Mouse (Mus musculus) stomach, embryonic 16.5 days (tissue): ENCODE measurements at regions not wholly inside any gene's neighbourhood (a gene's known extent, or its start where the extent isn't known, plus 50 kb on each side); places are given as distances from the start of the nearest gene placed in this dataset.

Experiments
- ATAC-seq: fragments of 200-750 bp; cut with Nextera tagmentation; 2 replicates; pipeline ENCODE4 v1.8.0; 2017; ENCODE audit warnings: moderate number of reproducible peaks, moderate TSS enrichment; ENCODE audit not compliant: insufficient read depth, low FRiP score
- H3K27ac ChIP-seq: fragments of 300-500 bp; sonication (generic); 2 replicates; pipeline ENCODE4 v1.5.1; 2014; ENCODE audit warnings: low read length
- H3K27me3 ChIP-seq: fragments of 300-500 bp; sonication (generic); 2 replicates; pipeline ENCODE4 v1.6.1; 2014; ENCODE audit warnings: low read length, control low read depth, mixed read lengths; ENCODE audit not compliant: control insufficient read depth, insufficient read depth
- H3K36me3 ChIP-seq: fragments of 300-500 bp; sonication (generic); 2 replicates; pipeline ENCODE4 v1.6.1; 2014; ENCODE audit warnings: low read length; ENCODE audit not compliant: control insufficient read depth, insufficient read depth
- H3K4me1 ChIP-seq: fragments of 300-500 bp; sonication (generic); 2 replicates; pipeline ENCODE4 v1.6.1; 2014; ENCODE audit warnings: low read length, control low read depth, mixed read lengths; ENCODE audit not compliant: control insufficient read depth, insufficient read depth
- H3K4me2 ChIP-seq: fragments of 300-500 bp; sonication (generic); 2 replicates; pipeline ENCODE4 v1.6.1; 2014; ENCODE audit warnings: low read depth, low read length, mixed read lengths
- H3K4me3 ChIP-seq: fragments of 300-500 bp; sonication (generic); replicated peaks from 2 replicates; pipeline ENCODE4 v1.5.1; 2014; ENCODE audit warnings: mild to moderate bottlenecking, low read length
- H3K9ac ChIP-seq: fragments of 300-500 bp; sonication (generic); 2 replicates; pipeline ENCODE4 v1.6.1; 2014; ENCODE audit warnings: low read length
- H3K9me3 ChIP-seq: fragments of 300-500 bp; sonication (generic); replicated peaks from 2 replicates; pipeline ENCODE4 v1.6.1; 2016; ENCODE audit warnings: low read length, control low read depth; ENCODE audit not compliant: control insufficient read depth
- WGBS: fragments of 180-500 bp; shearing (Covaris S2); extraction: QIAGEN DNeasy Blood & Tissue Kit; methylation state at CpG from one replicate; pipeline ENCODE4 v1.1.7; 2014; 5-methylcytosine and 5-hydroxymethylcytosine counted together

- 62% methylated on average over 7 of the region's 7 CpGs for WGBS
- no peak overlapping the region for H3K9ac ChIP-seq
- no peak for ATAC-seq
- no peaks in the 10 kb centered on the region for H3K27me3 ChIP-seq
- no peaks in the 10 kb centered on the region for H3K9me3 ChIP-seq
- H3K4me2 ChIP-seq = no peak overlapping the region
- H3K36me3 ChIP-seq = no peaks in the 10 kb centered on the region
- H3K4me1 ChIP-seq = no peaks in the 10 kb centered on the region
- no peak overlapping the region for H3K4me3 ChIP-seq
- H3K27ac ChIP-seq = no peak overlapping the region
These were observed 103.4 kb downstream of the Tmem170b start for GRCm38 (mm10) chr13:41709071-41709470.

- Histone ChIP-seq H3K9ac (no peak overlapping the region), H3K27ac (no peak overlapping the region), H3K36me3 (no peaks in the 10 kb centered on the region), H3K4me1 (no peaks in the 10 kb centered on the region), H3K4me3 (no peak overlapping the region), H3K4me2 (no peak overlapping the region), H3K27me3 (no peaks in the 10 kb centered on the region), H3K9me3 (no peaks in the 10 kb centered on the region)
- 39% methylated on average over 24 of the region's 24 CpGs for WGBS
- peak; percentile 47; the same call in 1 of the 2 replicates for ATAC-seq
These were observed 103.9 kb downstream of the Tmem170b start for GRCm38 (mm10) chr13:41709475-41710227.

GRCm38 (mm10) chr13:41712616-41713015 lies 106.9 kb downstream of the Tmem170b start:
- no peaks in the 10 kb centered on the region for H3K36me3 ChIP-seq
- no peak overlapping the region for H3K9ac ChIP-seq
- H3K4me3 ChIP-seq = no peak overlapping the region
- H3K4me1 ChIP-seq = no peaks in the 10 kb centered on the region
- no peak overlapping the region for H3K4me2 ChIP-seq
- H3K27me3 ChIP-seq = no peaks in the 10 kb centered on the region
- 49% methylated on average over 8 of the region's 8 CpGs for WGBS
- H3K27ac ChIP-seq = no peak overlapping the region
- ATAC-seq = no peak
- no peaks in the 10 kb centered on the region for H3K9me3 ChIP-seq
